Mouse (Mus musculus): ENCODE measurements around the gene Grin3b.

- TF ChIP-seq CTCF (IDR thresholded peaks at IDR 0.05; ENCODE audit: low read depth, low read length) (no peak), POLR2A (IDR thresholded peaks at IDR 0.05; ENCODE audit: borderline replicate concordance, low read depth, low read length) (no peak)
These were observed 34.1 kb upstream of the Grin3b start for GRCm38 (mm10) chr10:79936284-79936910.
